Mouse (Mus musculus): ENCODE measurements around the gene Phlda3.

- TF ChIP-seq CTCF (IDR thresholded peaks at IDR 0.05; ENCODE audit: control insufficient read depth, insufficient read depth, low read length), result no peak
- TF ChIP-seq POLR2A (IDR thresholded peaks at IDR 0.05; ENCODE audit: borderline replicate concordance, control insufficient read depth, low read depth, low read length), result no peak
Measured at GRCm38 (mm10) chr1:135755287-135755686, 10.6 kb upstream of the Phlda3 start.
